Mouse (Mus musculus) C2C12 (cell line): Measurements from ENCODE around the gene Tcf12. TPM values are rescaled to one million over a fixed set of nuclear protein-coding genes. Genes with fewer than 3 reads are reported as not detected.

Source experiments
- H3K27me3 ChIP-seq: one replicate; pipeline ENCODE4 v1.6.1; 2011; ENCODE audit not compliant: control insufficient read depth, insufficient read depth, insufficient read length
- H3K36me3 ChIP-seq: one replicate; pipeline ENCODE4 v1.6.1; 2011; ENCODE audit not compliant: control insufficient read depth, insufficient read depth
- H3K4me3 ChIP-seq: one replicate; pipeline ENCODE4 v1.5.1; 2011; ENCODE audit warnings: mild to moderate bottlenecking, control low read depth; ENCODE audit not compliant: poor library complexity, insufficient read depth, severe bottlenecking
- H3K79me2 ChIP-seq: one replicate; pipeline ENCODE4 v1.6.1; 2011; ENCODE audit not compliant: control insufficient read depth, insufficient read depth
- H3K79me3 ChIP-seq: one replicate; pipeline ENCODE4 v1.6.1; 2011; ENCODE audit warnings: low read depth, control low read depth
- H3ac ChIP-seq: one replicate; pipeline ENCODE3; 2011; ENCODE audit warnings: low read depth; ENCODE audit not compliant: control insufficient read depth, insufficient read length
- CEBPB ChIP-seq: IDR thresholded peaks from one replicate; pipeline ENCODE4 v1.6.1; 2011; ENCODE audit warnings: low read depth, mild to moderate bottlenecking, control low read depth, moderate library complexity
- CTCF ChIP-seq: IDR thresholded peaks from one replicate; pipeline ENCODE4 v1.5.1; 2011; ENCODE audit not compliant: control insufficient read depth, insufficient read depth, insufficient read length
- FOSL1 ChIP-seq: IDR thresholded peaks from one replicate; pipeline ENCODE4 v1.8.0; 2011; ENCODE audit warnings: mild to moderate bottlenecking, low read length; ENCODE audit not compliant: poor library complexity, insufficient read depth, severe bottlenecking
- MAX ChIP-seq: IDR thresholded peaks from one replicate; pipeline ENCODE4 v1.6.1; 2011; ENCODE audit warnings: mild to moderate bottlenecking, control low read depth
- MYOD1 ChIP-seq: IDR thresholded peaks from one replicate; pipeline ENCODE4 v1.6.1; 2011; ENCODE audit warnings: low read depth; ENCODE audit not compliant: control insufficient read depth, insufficient read length
- MYOG ChIP-seq: IDR thresholded peaks from one replicate; pipeline ENCODE4 v1.6.1; 2011; ENCODE audit not compliant: control insufficient read depth, insufficient read length; ENCODE audit errors: extremely low read depth
- USF1 ChIP-seq: IDR thresholded peaks from one replicate; pipeline ENCODE4 v1.6.1; 2011; ENCODE audit warnings: low read depth, mild to moderate bottlenecking, control low read depth, moderate library complexity
- long read RNA-seq, 2 experiments: library from polyadenylated mRNA; unstranded; transcript quantifications; one replicate each; pipeline ENCODE4 v2.0.0; 2019 to 2020
- polyA plus RNA-seq: library from polyadenylated mRNA; unstranded; fragments of >200 nt; fragmentation: generic; extraction: Trizol; gene quantifications from one replicate; pipeline ENCODE4 v1.2.1, GENCODE M21; 2012; ENCODE audit warnings: missing spikeins

The Tcf12 gene
- polyA plus RNA-seq: 26.2 TPM
- long read RNA-seq, experiment 1, full-length matches to known transcripts: 6 of 29 reads
- long read RNA-seq, experiment 1, partial matches to known transcripts: 5 of 29 reads
- long read RNA-seq, experiment 1, other reads (novel, unspliced or antisense): 18 of 29 reads
- long read RNA-seq, experiment 2, full-length matches to known transcripts: 68 of 167 reads
- long read RNA-seq, experiment 2, partial matches to known transcripts: 59 of 167 reads
- long read RNA-seq, experiment 2, other reads (novel, unspliced or antisense): 40 of 167 reads

DNA sequence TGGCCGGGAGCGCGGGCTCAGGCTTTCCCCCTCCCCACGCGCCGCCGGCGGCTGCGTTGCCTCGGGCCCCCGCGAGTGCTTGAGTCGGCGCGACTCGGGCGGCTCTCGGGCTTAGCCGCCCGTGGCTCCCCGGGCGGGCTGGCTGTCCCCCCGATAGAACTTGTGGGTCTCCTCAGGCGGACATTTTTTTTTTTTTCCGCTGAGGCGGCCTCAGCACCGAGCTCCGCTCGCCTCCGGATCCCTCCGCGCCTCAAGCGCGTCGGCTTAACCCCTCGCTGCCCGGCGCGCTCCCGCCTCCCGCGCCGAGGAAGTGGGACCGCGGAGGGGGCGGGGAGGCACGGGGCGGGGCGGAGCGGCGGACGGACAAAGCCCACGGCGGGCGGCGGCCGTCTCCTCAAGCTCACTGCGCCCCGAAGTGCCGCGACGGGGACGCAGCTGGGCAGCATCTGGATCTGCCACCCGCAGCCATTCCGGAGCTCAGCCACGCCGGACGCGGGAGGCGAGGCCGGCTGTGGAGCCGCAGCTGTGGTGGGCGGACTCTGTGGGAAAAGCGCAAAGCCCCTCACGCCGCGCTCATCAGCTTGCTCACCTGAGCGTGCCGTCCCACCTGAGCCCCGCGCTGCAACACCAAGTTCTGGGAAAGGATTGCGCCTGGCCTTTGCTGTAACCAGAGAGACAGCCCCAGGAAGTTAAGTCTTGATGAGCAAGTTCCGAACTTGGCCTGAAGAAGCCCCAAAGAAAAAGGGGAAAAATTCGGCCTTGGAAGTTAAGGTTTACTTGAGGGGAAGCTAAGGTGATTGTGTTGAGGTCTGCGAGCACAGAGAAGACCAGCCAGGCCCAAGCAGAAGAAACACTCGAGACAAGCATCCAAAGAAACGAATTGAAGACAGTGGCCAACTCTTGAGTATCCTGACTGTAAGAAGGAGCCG lies at the start of gene Tcf12:
Gene Tcf12, minus strand, starts transcription at position 250 of the 929 bp plus-strand sequence.
- TF ChIP-seq USF1 (no peak), MYOD1 (no peak), MAX (no peak), MYOG (no peak), CEBPB (no peak), CTCF (no peak), FOSL1 (no peak)
- no peaks in the 10 kb centered on the region for H3K27me3 ChIP-seq
- H3K79me2 ChIP-seq: peaks cover 45% of the 10 kb centered on the region
- H3K79me3 ChIP-seq: peaks cover 36% of the 10 kb centered on the region
- peak within 1 kb of the TSS; percentile 98 for H3ac ChIP-seq
- H3K4me3 ChIP-seq: peak within 1 kb of the TSS; percentile 66
- peaks cover 22% of the 10 kb centered on the region for H3K36me3 ChIP-seq

- Histone ChIP-seq H3K27me3 (no peaks in the 10 kb centered on the region), H3K79me2 (no peaks in the 10 kb centered on the region), H3K36me3 (no peaks in the 10 kb centered on the region), H3K79me3 (no peaks in the 10 kb centered on the region), H3K4me3 (no peak overlapping the region), H3ac (no peak overlapping the region)
- TF ChIP-seq CEBPB (no peak), FOSL1 (no peak), USF1 (no peak), MAX (no peak)
These were observed 46.7 kb upstream of the Tcf12 start for GRCm38 (mm10) chr9:72158392-72158791.

DNA sequence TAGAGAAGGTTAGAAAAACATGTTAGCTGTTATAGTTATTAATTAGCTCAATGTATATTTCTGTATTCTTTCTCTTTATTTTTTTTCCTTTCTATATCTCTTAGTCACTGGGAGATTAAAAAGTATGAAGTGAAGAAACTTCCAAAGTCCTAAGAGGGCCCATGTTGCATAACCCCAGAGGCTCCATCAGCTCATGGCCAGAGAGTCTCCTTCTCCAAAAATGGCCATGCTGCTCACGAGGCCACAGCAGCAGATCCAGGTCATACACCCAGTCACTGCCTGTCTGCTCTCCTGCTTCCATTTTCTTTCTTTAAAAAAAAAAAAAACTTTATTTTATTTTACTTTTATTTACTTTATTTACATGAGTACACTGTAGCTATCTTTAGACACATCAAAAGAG lies 45.4 kb upstream of the Tcf12 start:
- Histone ChIP-seq H3K4me3 (no peak overlapping the region), H3K36me3 (no peaks in the 10 kb centered on the region), H3ac (no peak overlapping the region), H3K27me3 (no peaks in the 10 kb centered on the region), H3K79me3 (no peaks in the 10 kb centered on the region), H3K79me2 (no peaks in the 10 kb centered on the region)
- TF ChIP-seq USF1 (no peak), MYOG (no peak)

GRCm38 (mm10) chr9:72155250-72156138 lies 43.8 kb upstream of the Tcf12 start:
- Histone ChIP-seq H3K4me3 (no peak overlapping the region), H3K36me3 (no peaks in the 10 kb centered on the region)
- TF ChIP-seq FOSL1 (no peak), USF1 (no peak), CEBPB (no peak), MYOD1 (no peak), CTCF (no peak), MAX (no peak), MYOG (no peak)

DNA sequence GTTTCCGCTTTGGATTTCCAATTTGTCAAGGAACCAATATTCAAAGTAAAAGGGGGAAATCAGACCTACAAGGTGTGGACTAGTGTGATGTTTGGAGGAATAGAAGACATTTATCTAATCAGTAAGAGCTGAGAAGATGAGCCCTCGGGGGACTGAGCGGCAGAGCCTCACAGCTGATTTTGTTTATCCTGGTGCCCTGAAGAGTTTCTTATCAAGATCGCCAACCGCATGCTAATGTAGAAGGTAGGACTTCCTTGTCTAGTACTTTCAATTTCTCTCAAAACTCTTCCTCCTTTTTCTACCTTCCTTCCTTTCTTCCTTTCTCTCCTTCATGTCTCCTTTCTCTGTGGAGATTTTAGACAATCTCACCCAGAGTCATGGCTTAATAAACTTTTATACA lies 32.5 kb upstream of the Tcf12 start:
- no peak overlapping the region for H3ac ChIP-seq
- no peak overlapping the region for H3K4me3 ChIP-seq
- TF ChIP-seq CTCF (no peak), FOSL1 (no peak), MYOD1 (no peak), USF1 (no peak), MAX (no peak), CEBPB (no peak), MYOG (no peak)
- no peaks in the 10 kb centered on the region for H3K79me2 ChIP-seq
- no peaks in the 10 kb centered on the region for H3K79me3 ChIP-seq
- H3K27me3 ChIP-seq: no peaks in the 10 kb centered on the region
- no peaks in the 10 kb centered on the region for H3K36me3 ChIP-seq

More at GRCm38 (mm10) chr9:72155250-72156138, 43.8 kb upstream of the Tcf12 start:
- Histone ChIP-seq H3K79me3 (no peaks in the 10 kb centered on the region), H3K27me3 (no peaks in the 10 kb centered on the region), H3K79me2 (no peaks in the 10 kb centered on the region), H3ac (no peak overlapping the region)
